Mouse (Mus musculus): Measurements from ENCODE around the gene Rpl10l.

The Rpl10l gene

DNA sequence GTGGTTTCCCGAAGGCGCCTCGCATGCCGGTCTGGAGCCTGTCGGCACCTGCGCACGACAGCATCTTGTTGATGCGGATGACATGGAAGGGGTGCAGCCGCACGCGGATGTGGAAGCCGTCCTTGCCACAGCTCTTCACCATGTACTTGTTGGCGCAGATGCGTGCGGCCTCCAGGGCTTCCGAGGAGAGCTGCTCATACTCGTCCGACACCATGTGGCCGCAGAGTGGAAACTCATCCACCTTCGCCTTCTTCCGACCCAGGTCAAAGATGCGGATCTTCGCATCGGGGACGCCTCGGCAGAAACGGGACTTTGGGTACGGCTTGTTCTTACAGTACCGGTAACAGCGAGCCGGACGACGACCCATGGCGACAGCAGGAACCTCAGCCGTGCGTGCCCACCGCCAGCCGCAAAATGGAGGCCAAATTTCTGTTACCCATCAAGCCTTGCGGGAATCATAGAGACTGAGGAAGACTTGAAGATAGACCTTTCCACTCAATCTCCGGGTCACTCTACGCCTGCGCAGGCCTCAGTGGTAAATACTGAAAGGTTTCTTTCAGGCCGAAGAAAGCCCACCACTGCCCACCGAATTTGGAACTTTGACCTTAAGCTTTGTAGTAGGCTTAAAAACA lies at the start of gene Rpl10l:
TSS of gene Rpl10l (minus strand) at position 411 of the 632 bp plus-strand sequence.
- H3K27me3 ChIP-seq (ENCODE audit: insufficient read depth, low read length): no peaks in the 10 kb centered on the region; the same call in 1 of the 2 replicates
- TF ChIP-seq POU5F1 (IDR thresholded peaks at IDR 0.05; ENCODE audit: borderline replicate concordance, low read length): no peak
- TF ChIP-seq NANOG (IDR thresholded peaks at IDR 0.05; ENCODE audit: borderline replicate concordance, low read length): no peak
- TF ChIP-seq CTCF (conservative IDR thresholded peaks at IDR 0.05; ENCODE audit: low read length): no peak
- peak within 1 kb of the TSS; percentile 73 for H3K4me3 ChIP-seq (replicated peaks; ENCODE audit: low read length)
- no peaks in the 10 kb centered on the region for H3K4me1 ChIP-seq (replicated peaks; ENCODE audit: low read depth, low read length)
- H3K36me3 ChIP-seq (ENCODE audit: insufficient read depth, low read length): peaks cover 18% of the 10 kb centered on the region
- no peaks in the 10 kb centered on the region for H3K9me3 ChIP-seq (ENCODE audit: low read length)

DNA sequence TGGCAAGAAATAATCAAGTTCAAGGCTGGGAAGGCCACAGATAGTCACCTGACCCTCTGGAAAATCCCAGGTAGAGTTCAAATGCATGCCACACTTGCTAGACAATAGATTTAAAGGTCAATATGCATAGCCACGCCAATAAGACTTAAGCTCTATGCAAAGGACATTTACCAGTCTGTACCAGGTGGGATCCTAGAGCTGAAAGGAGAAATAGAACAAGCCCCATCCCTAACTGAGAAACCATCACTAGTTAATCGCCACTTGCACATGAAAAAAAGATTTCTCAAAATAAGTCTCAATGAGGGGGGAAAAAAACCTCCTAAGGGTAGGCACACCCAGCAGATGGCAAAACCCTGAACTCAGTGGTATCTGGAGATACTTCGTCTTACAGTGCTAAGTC lies 8.3 kb downstream of the Rpl10l start:
- Histone ChIP-seq H3K4me3 (replicated peaks; ENCODE audit: low read length) (no peak overlapping the region), H3K4me1 (replicated peaks; ENCODE audit: low read depth, low read length) (peaks cover 13% of the 10 kb centered on the region), H3K9me3 (ENCODE audit: low read length) (no peaks in the 10 kb centered on the region), H3K36me3 (ENCODE audit: insufficient read depth, low read length) (peaks cover 1% of the 10 kb centered on the region; the same call in 1 of the 2 replicates), H3K27me3 (ENCODE audit: insufficient read depth, low read length) (no peaks in the 10 kb centered on the region)
- TF ChIP-seq POU5F1 (IDR thresholded peaks at IDR 0.05; ENCODE audit: borderline replicate concordance, low read length): no peak
- TF ChIP-seq CTCF (conservative IDR thresholded peaks at IDR 0.05; ENCODE audit: low read length): no peak
- peak; percentile 47 for TF ChIP-seq NANOG (IDR thresholded peaks at IDR 0.05; ENCODE audit: borderline replicate concordance, low read length)

- no peaks in the 10 kb centered on the region for H3K36me3 ChIP-seq (ENCODE audit: insufficient read depth, low read length)
- no peak overlapping the region for H3K4me3 ChIP-seq (replicated peaks; ENCODE audit: low read length)
- no peaks in the 10 kb centered on the region for H3K4me1 ChIP-seq (replicated peaks; ENCODE audit: low read depth, low read length)
- no peaks in the 10 kb centered on the region for H3K9me3 ChIP-seq (ENCODE audit: low read length)
- H3K27me3 ChIP-seq (ENCODE audit: insufficient read depth, low read length): no peaks in the 10 kb centered on the region
- TF ChIP-seq NANOG (IDR thresholded peaks at IDR 0.05; ENCODE audit: borderline replicate concordance, low read length): no peak
- TF ChIP-seq POU5F1 (IDR thresholded peaks at IDR 0.05; ENCODE audit: borderline replicate concordance, low read length): no peak
- no peak for TF ChIP-seq CTCF (conservative IDR thresholded peaks at IDR 0.05; ENCODE audit: low read length)
Observed at GRCm38 (mm10) chr12:66245461-66246099, 38.6 kb downstream of the Rpl10l start.

DNA sequence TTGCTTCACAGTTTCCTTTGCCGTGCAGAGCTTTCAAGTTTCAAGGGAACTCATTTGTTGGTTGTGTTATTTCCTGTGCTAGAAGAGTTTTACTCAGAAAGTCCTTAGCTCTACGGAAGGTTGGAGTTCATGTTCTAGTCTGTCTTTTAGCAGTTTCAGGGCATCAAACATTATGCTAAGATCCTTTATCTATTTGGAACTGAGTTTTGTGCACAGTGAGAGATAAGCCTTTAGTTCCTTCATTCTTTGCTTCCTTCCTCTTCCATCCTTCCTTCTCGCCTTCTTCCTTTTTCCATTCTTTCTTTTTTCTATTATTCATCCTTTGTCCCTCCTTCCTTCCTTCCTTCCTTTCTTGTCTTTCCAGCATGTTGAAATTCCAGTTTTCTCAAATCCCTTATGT lies 50.0 kb downstream of the Rpl10l start:
- Histone ChIP-seq H3K4me3 (replicated peaks; ENCODE audit: low read length) (no peak overlapping the region), H3K36me3 (ENCODE audit: insufficient read depth, low read length) (no peaks in the 10 kb centered on the region), H3K4me1 (replicated peaks; ENCODE audit: low read depth, low read length) (no peaks in the 10 kb centered on the region), H3K27me3 (ENCODE audit: insufficient read depth, low read length) (no peaks in the 10 kb centered on the region), H3K9me3 (ENCODE audit: low read length) (no peaks in the 10 kb centered on the region)
- no peak for TF ChIP-seq POU5F1 (IDR thresholded peaks at IDR 0.05; ENCODE audit: borderline replicate concordance, low read length)
- no peak for TF ChIP-seq NANOG (IDR thresholded peaks at IDR 0.05; ENCODE audit: borderline replicate concordance, low read length)
- no peak for TF ChIP-seq CTCF (conservative IDR thresholded peaks at IDR 0.05; ENCODE audit: low read length)

Data from E14TG2a.4 (cell line).